Mouse (Mus musculus) ES-Bruce4 (cell line): ENCODE results near the gene H2afj.

Source experiments
- CTCF ChIP-seq: IDR thresholded peaks from one replicate; pipeline ENCODE4 v1.8.1; 2011; ENCODE audit warnings: low read depth, low read length
- EP300 ChIP-seq: IDR thresholded peaks from 2 replicates; pipeline ENCODE4 v1.6.1; 2011; ENCODE audit warnings: low read depth, low read length; ENCODE audit not compliant: insufficient read depth
- POLR2A ChIP-seq: IDR thresholded peaks from one replicate; pipeline ENCODE4 v1.8.1; 2011; ENCODE audit warnings: low read length; ENCODE audit not compliant: insufficient read depth

DNA sequence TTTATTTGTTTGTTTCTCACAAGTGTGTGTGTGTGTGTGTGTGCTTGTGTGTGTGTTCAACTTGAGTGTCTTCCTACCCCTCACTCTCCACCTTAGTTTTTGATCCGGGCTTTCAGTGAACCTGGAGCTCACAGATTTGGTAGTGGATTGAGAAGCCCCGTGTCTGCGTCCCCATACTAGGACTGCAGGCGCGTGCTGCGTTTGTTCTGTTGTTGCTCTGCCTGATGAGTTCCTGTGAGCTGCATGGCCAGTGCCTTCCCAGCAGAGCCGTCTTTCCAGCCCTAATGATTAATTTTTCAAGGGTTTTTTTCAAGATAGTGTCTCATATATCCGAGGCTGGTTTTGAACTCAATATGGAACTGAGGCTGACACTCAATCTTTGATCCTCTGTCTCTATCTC lies 50.4 kb downstream of the H2afj start:
- no peak for TF ChIP-seq POLR2A
- no peak for TF ChIP-seq EP300
- no peak for TF ChIP-seq CTCF
